Comparison of ENCODE assay signal across 10 mouse cellular contexts in genomic region chr4:125486616-125487015, GRCm38 (mm10). TPM values are rescaled to one million over a fixed set of nuclear protein-coding genes. Genes with fewer than 3 reads are reported as not detected.
A peak's percentile ranks its signal among the peaks of the same experiment; 100 is the strongest.
DNase-seq lines count a peak whose midpoint lies in the region; ATAC-seq and TF ChIP-seq lines count a peak whose summit lies in the region.
"Had no signal": no experiment of that assay in that cellular context is flagged by ENCODE, and none has a peak within 500 bp of the region (broad histone marks: within the 10 kb centered on the region; RNA-seq: fewer than 3 reads in every experiment).

No protein-coding gene starts in this region.

- H3K36me3 ChIP-seq in lung, embryonic 14.5 days (ENCODE audit: insufficient read depth): no peaks in the 10 kb centered on the region
- no peaks in the 10 kb centered on the region for H3K36me3 ChIP-seq in hindbrain, embryonic 14.5 days (replicated peaks; ENCODE audit: control insufficient read depth, insufficient read depth)
- H3K36me3 ChIP-seq in heart, embryonic 12.5 days: no peaks in the 10 kb centered on the region
- H3K36me3 ChIP-seq: limb, embryonic 15.5 days had no signal

- TF ChIP-seq CTCF in lung, embryonic 14.5 days (IDR thresholded peaks at IDR 0.05; ENCODE audit: low read depth): 0 out of 2 replicates have a peak, but pooled peaks have one; percentile 6

- DNase-seq in adrenal gland, postnatal 10 days: peak; percentile 22
- DNase-seq in adrenal gland, adult 8-10 months: no peak
- peak; percentile 11 for DNase-seq in lung, embryonic 14.5 days
- DNase-seq in lung, postnatal 25 days (ENCODE audit: low spot score): no peak
- peak; percentile 80 for DNase-seq in hindbrain, embryonic 14.5 days (ENCODE audit: low spot score)
- DNase-seq in right cerebral cortex, postnatal 14 days: peak; percentile 43
- no peak for DNase-seq in kidney, adult 11 months

- peaks cover 84% of the 10 kb centered on the region for H3K27me3 ChIP-seq in lung, embryonic 14.5 days (ENCODE audit: insufficient read depth, low read length)
- peaks cover 70% of the 10 kb centered on the region for H3K27me3 ChIP-seq in hindbrain, embryonic 14.5 days (ENCODE audit: control insufficient read depth, insufficient read depth, low read length)
- peaks cover 99% of the 10 kb centered on the region for H3K27me3 ChIP-seq in heart, embryonic 12.5 days (replicated peaks)

- H3K9me3 ChIP-seq in lung, embryonic 14.5 days (ENCODE audit: low read depth, low read length): no peaks in the 10 kb centered on the region
- H3K9me3 ChIP-seq in hindbrain, embryonic 14.5 days (ENCODE audit: control insufficient read depth, low read length): no peaks in the 10 kb centered on the region
- no peaks in the 10 kb centered on the region for H3K9me3 ChIP-seq in heart, embryonic 12.5 days (replicated peaks)
- H3K9me3 ChIP-seq: limb, embryonic 15.5 days had no signal

- 2% methylated on average over 13 of the region's 13 CpGs for WGBS in lung, embryonic 14.5 days
- 1% methylated on average over 13 of the region's 13 CpGs for WGBS in hindbrain, embryonic 14.5 days
- under 1% methylated on average over 13 of the region's 13 CpGs for WGBS in heart, embryonic 12.5 days

- ATAC-seq in lung, embryonic 14.5 days (ENCODE audit: insufficient read depth): no peak
- peak; percentile 39 for ATAC-seq in hindbrain, embryonic 14.5 days (ENCODE audit: low FRiP score)
- ATAC-seq in heart, embryonic 12.5 days (ENCODE audit: insufficient number of reproducible peaks, low FRiP score): no peak
- ATAC-seq: inflammation-experienced regulatory T-cells, adult 6 months had no signal

- H3K4me1 ChIP-seq in lung, embryonic 14.5 days (ENCODE audit: insufficient read depth): no peaks in the 10 kb centered on the region
- H3K4me1 ChIP-seq in hindbrain, embryonic 14.5 days (replicated peaks; ENCODE audit: control insufficient read depth, insufficient read depth, low read length): peaks cover 53% of the 10 kb centered on the region
- H3K4me1 ChIP-seq in heart, embryonic 12.5 days (replicated peaks): peaks cover 20% of the 10 kb centered on the region

- no peak overlapping the region for H3K27ac ChIP-seq in lung, embryonic 14.5 days (ENCODE audit: low read depth)
- H3K27ac ChIP-seq in hindbrain, embryonic 14.5 days: peak overlapping the region; percentile 3; the same call in 1 of the 2 replicates
- no peak overlapping the region for H3K27ac ChIP-seq in heart, embryonic 12.5 days (ENCODE audit: poor library complexity, severe bottlenecking)
- H3K27ac ChIP-seq: limb, embryonic 15.5 days had no signal

- H3K9ac ChIP-seq in lung, embryonic 14.5 days: no peak overlapping the region
- 0 out of 2 replicates have a peak overlapping the region, but pooled peaks have one; percentile 8 for H3K9ac ChIP-seq in hindbrain, embryonic 14.5 days
- H3K9ac ChIP-seq in heart, embryonic 12.5 days: no peak overlapping the region
- H3K9ac ChIP-seq: limb, embryonic 15.5 days had no signal

- H3K4me2 ChIP-seq in lung, embryonic 14.5 days: no peak overlapping the region
- peak overlapping the region; percentile 23; the same call in 1 of the 2 replicates for H3K4me2 ChIP-seq in hindbrain, embryonic 14.5 days (replicated peaks)
- no peak overlapping the region for H3K4me2 ChIP-seq in heart, embryonic 12.5 days
- H3K4me2 ChIP-seq: limb, embryonic 15.5 days had no signal

- no peak overlapping the region for H3K4me3 ChIP-seq in lung, embryonic 14.5 days (ENCODE audit: low read depth, low read length)
- H3K4me3 ChIP-seq in hindbrain, embryonic 14.5 days (replicated peaks; ENCODE audit: low read length): no peak overlapping the region
- H3K4me3 ChIP-seq in heart, embryonic 12.5 days: no peak overlapping the region
- H3K4me3 ChIP-seq: limb, embryonic 15.5 days had no signal

RNA-seq across cellular contexts. Expression of gene Grik3, which starts 3.9 kb away (rescaled TPM):
- total RNA-seq in adrenal gland, postnatal 10 days (2021): under 1 TPM; 0.15 to 0.21 TPM
- total RNA-seq in adrenal gland, adult 8-10 months (2022): under 1 TPM; 0.52 to 0.64 (median 0.60) TPM
- polyA plus RNA-seq in lung, embryonic 14.5 days (2014; fragmentation: Nextera tagmentation; extraction: Ambion mirVana): 0.01 TPM in 1 of 2 replicates, not detected in the other
- polyA plus RNA-seq in hindbrain, embryonic 14.5 days (2014; fragmentation: Nextera tagmentation; extraction: Ambion mirVana): 5.9 and 6.0 TPM in 2 replicates
- 0.23 and 0.30 TPM in 2 replicates for polyA plus RNA-seq in heart, embryonic 12.5 days (2016; fragmentation: Nextera tagmentation; extraction: Ambion mirVana)
- polyA plus RNA-seq: inflammation-experienced regulatory T-cells, adult 6 months had no signal

Comparison
In these comparisons a context has a peak if more than half of its experiments do, and no peak if none do; other contexts are left out.
1. DNase-seq: peak in adrenal gland, postnatal 10 days (single experiment), lung, embryonic 14.5 days (single experiment), hindbrain, embryonic 14.5 days (single experiment) and right cerebral cortex, postnatal 14 days (single experiment); none in adrenal gland, adult 8-10 months (single experiment), lung, postnatal 25 days (single experiment) and kidney, adult 11 months (single experiment).